Mouse (Mus musculus) brown adipose tissue, adult 24 weeks (tissue): Measurements from ENCODE around the gene Ndufs7. TPM values are rescaled to one million over a fixed set of nuclear protein-coding genes. Genes with fewer than 3 reads are reported as not detected.

Experiments used
- H3K27ac ChIP-seq: fragments of 200-500 bp; replicated peaks from 2 replicates; pipeline ENCODE4 v1.5.1; 2012; ENCODE audit warnings: low read depth, mild to moderate bottlenecking, low read length
- H3K4me1 ChIP-seq: fragments of 200-500 bp; 2 replicates; pipeline ENCODE4 v1.6.1; 2012; ENCODE audit warnings: low read length, mixed read lengths; ENCODE audit not compliant: control insufficient read depth, insufficient read depth, insufficient read length
- H3K4me3 ChIP-seq: fragments of 200-500 bp; 2 replicates; pipeline ENCODE4 v1.5.1; 2012; ENCODE audit warnings: low read depth, mild to moderate bottlenecking, low read length, moderate library complexity; ENCODE audit not compliant: insufficient read depth
- polyA plus RNA-seq: library from polyadenylated mRNA; stranded (reverse); fragments of >200 nt; gene quantifications from 2 replicates; pipeline ENCODE4 v1.2.4, GENCODE M21; 2012; ENCODE audit not compliant: missing spikeins, insufficient read depth, insufficient read length

Ndufs7 gene
- polyA plus RNA-seq, 1 experiment: 732 TPM

- Histone ChIP-seq H3K27ac (no peak overlapping the region), H3K4me1 (peaks cover 5% of the 10 kb centered on the region; the same call in 1 of the 2 replicates), H3K4me3 (no peak overlapping the region)
Observed at GRCm38 (mm10) chr10:80285222-80286070, 36.5 kb downstream of the Ndufs7 start.

GRCm38 (mm10) chr10:80288097-80288496, 39.2 kb downstream of the Ndufs7 start:
- peaks cover 1% of the 10 kb centered on the region; the same call in 1 of the 2 replicates for H3K4me1 ChIP-seq
- H3K4me3 ChIP-seq: no peak overlapping the region

GRCm38 (mm10) chr10:80288657-80289056, 39.7 kb downstream of the Ndufs7 start:
- H3K4me1 ChIP-seq: no peaks in the 10 kb centered on the region; the same call in 1 of the 2 replicates
- no peak overlapping the region for H3K27ac ChIP-seq
- H3K4me3 ChIP-seq: no peak overlapping the region

More at GRCm38 (mm10) chr10:80288097-80288496, 39.2 kb downstream of the Ndufs7 start:
- H3K27ac ChIP-seq: no peak overlapping the region

- no peaks in the 10 kb centered on the region; the same call in 1 of the 2 replicates for H3K4me1 ChIP-seq
- H3K4me3 ChIP-seq: peak within 1 kb of the TSS; percentile 76
- peak within 1 kb of the TSS; percentile 51 for H3K27ac ChIP-seq
Observed at GRCm38 (mm10) chr10:80292251-80293146, 43.6 kb downstream of the Ndufs7 start, which contains the start of gene Rps15. Gene Rps15, plus strand, starts transcription at chr10:80292453.

- Histone ChIP-seq H3K27ac (no peak overlapping the region), H3K4me1 (no peaks in the 10 kb centered on the region; the same call in 1 of the 2 replicates), H3K4me3 (peak overlapping the region; percentile 76)
Observed at GRCm38 (mm10) chr10:80293325-80293724, 44.4 kb downstream of the Ndufs7 start.

DNA sequence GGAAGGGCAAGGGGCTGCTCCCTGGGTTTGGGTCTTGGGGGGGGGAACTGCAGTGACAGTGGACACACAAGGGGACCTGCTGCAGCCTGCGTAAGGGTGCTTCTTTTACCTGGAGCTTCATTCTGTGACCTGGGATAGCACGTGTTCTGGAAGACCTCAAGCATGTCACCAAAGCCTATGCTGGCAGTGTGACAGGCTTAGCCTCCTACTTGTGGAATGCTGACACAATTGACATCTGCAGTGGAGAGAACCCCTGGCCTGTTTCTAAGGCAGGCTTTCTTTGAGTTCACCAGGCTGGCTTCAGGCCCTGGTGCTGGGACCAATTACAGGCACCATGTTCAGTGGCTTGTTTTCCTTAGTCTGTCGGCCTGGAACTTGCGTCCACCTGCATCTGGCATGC, 45.4 kb downstream of the Ndufs7 start:
- Histone ChIP-seq H3K27ac (no peak overlapping the region), H3K4me3 (no peak overlapping the region), H3K4me1 (no peaks in the 10 kb centered on the region; the same call in 1 of the 2 replicates)

- no peaks in the 10 kb centered on the region; the same call in 1 of the 2 replicates for H3K4me1 ChIP-seq
- no peak overlapping the region for H3K27ac ChIP-seq
- no peak overlapping the region for H3K4me3 ChIP-seq
Observed at GRCm38 (mm10) chr10:80294788-80295303, 45.9 kb downstream of the Ndufs7 start.

- no peaks in the 10 kb centered on the region; the same call in 1 of the 2 replicates for H3K4me1 ChIP-seq
- peak within 1 kb of the TSS; percentile 55 for H3K4me3 ChIP-seq
- no peak within 1 kb of the TSS for H3K27ac ChIP-seq
Observed at GRCm38 (mm10) chr10:80295618-80296425, 46.9 kb downstream of the Ndufs7 start, which contains the start of gene Apc2. Gene Apc2, plus strand, starts transcription at chr10:80295977.

GRCm38 (mm10) chr10:80296824-80297223, 47.9 kb downstream of the Ndufs7 start:
- Histone ChIP-seq H3K27ac (no peak overlapping the region), H3K4me1 (peaks cover 2% of the 10 kb centered on the region; the same call in 1 of the 2 replicates), H3K4me3 (no peak overlapping the region)

GRCm38 (mm10) chr10:80297526-80298133, 48.7 kb downstream of the Ndufs7 start:
- peaks cover 5% of the 10 kb centered on the region; the same call in 1 of the 2 replicates for H3K4me1 ChIP-seq
- no peak overlapping the region for H3K27ac ChIP-seq
- H3K4me3 ChIP-seq: no peak overlapping the region

- Histone ChIP-seq H3K27ac (no peak overlapping the region), H3K4me1 (peaks cover 5% of the 10 kb centered on the region; the same call in 1 of the 2 replicates), H3K4me3 (peak overlapping the region; percentile 22)
Observed at GRCm38 (mm10) chr10:80298571-80299281, 49.8 kb downstream of the Ndufs7 start.

- Histone ChIP-seq H3K27ac (no peak overlapping the region), H3K4me3 (peak overlapping the region; percentile 22), H3K4me1 (peaks cover 5% of the 10 kb centered on the region; the same call in 1 of the 2 replicates)
Observed at GRCm38 (mm10) chr10:80299301-80299700, 50.4 kb downstream of the Ndufs7 start.

- no peak overlapping the region for H3K27ac ChIP-seq
- no peak overlapping the region for H3K4me3 ChIP-seq
Observed at GRCm38 (mm10) chr10:80299824-80300223, 50.9 kb downstream of the Ndufs7 start.

More at GRCm38 (mm10) chr10:80299824-80300223, 50.9 kb downstream of the Ndufs7 start:
- H3K4me1 ChIP-seq: peaks cover 5% of the 10 kb centered on the region; the same call in 1 of the 2 replicates
